Mouse (Mus musculus) heart, postnatal 36 days (tissue): ENCODE results near the gene Zfp986. TPM values are rescaled to one million over a fixed set of nuclear protein-coding genes. Genes with fewer than 3 reads are reported as not detected.
"Not testable (repeated sequence)": the region's sequence is repeated elsewhere in the genome, so short reads cannot be mapped to it uniquely, and the experiment has no call there.

Experiments used
- DNase-seq, 2 experiments: peaks; one replicate each; pipeline ENCODE4 v3.0.0; 2021 to 2022
- intact Hi-C: fragments of 180-260 bp; cut with DNase I; formaldehyde crosslinking; loops from one replicate; pipeline ENCODE4 v1.15.1; 2025
- total RNA-seq, 2 experiments: library from RNA; stranded (reverse); gene quantifications; 2 replicates each; pipeline ENCODE4 v1.2.3; 2021

Gene Zfp986
- not detected for total RNA-seq

GRCm38 (mm10) chr4:145868494-145868893, at the start of gene Zfp986:
TSS of gene Zfp986 (plus strand) at chr4:145868794.
- intact Hi-C loops, DNase-seq: not testable (repeated sequence)

- DNase-seq, intact Hi-C loops: not testable (repeated sequence)
Measured at GRCm38 (mm10) chr4:145819946-145820345, 48.6 kb upstream of the Zfp986 start.

GRCm38 (mm10) chr4:145825606-145826005, 43.0 kb upstream of the Zfp986 start:
- DNase-seq, intact Hi-C loops: not testable (repeated sequence)

GRCm38 (mm10) chr4:145831328-145832062, 37.1 kb upstream of the Zfp986 start:
- intact Hi-C loops, DNase-seq: not testable (repeated sequence)

GRCm38 (mm10) chr4:145836300-145836862, 32.2 kb upstream of the Zfp986 start:
- DNase-seq, intact Hi-C loops: not testable (repeated sequence)

GRCm38 (mm10) chr4:145836863-145837440, 31.6 kb upstream of the Zfp986 start:
- intact Hi-C loops, DNase-seq: not testable (repeated sequence)

GRCm38 (mm10) chr4:145846793-145847192, 21.8 kb upstream of the Zfp986 start:
- intact Hi-C loops, DNase-seq: not testable (repeated sequence)

GRCm38 (mm10) chr4:145848183-145848890, 20.3 kb upstream of the Zfp986 start:
- intact Hi-C loops, DNase-seq: not testable (repeated sequence)

- intact Hi-C loops, DNase-seq: not testable (repeated sequence)
Measured at GRCm38 (mm10) chr4:145848891-145849214, 19.7 kb upstream of the Zfp986 start.

GRCm38 (mm10) chr4:145851421-145851820, 17.2 kb upstream of the Zfp986 start:
- intact Hi-C loops, DNase-seq: not testable (repeated sequence)

- DNase-seq, intact Hi-C loops: not testable (repeated sequence)
Measured at GRCm38 (mm10) chr4:145863872-145864271, 4.7 kb upstream of the Zfp986 start.

Other genes starting within 250 kb of the Zfp986 start
- gene Zfp980, start 198.1 kb upstream of the Zfp986 start, total RNA-seq = under 1 TPM in 1 of 2 experiments, not detected in 1; 0.08 TPM
- gene Zfp987, start 228.5 kb downstream of the Zfp986 start, total RNA-seq = not detected